ENCODE assay signal across 25 mouse cellular contexts in the genomic region with DNA sequence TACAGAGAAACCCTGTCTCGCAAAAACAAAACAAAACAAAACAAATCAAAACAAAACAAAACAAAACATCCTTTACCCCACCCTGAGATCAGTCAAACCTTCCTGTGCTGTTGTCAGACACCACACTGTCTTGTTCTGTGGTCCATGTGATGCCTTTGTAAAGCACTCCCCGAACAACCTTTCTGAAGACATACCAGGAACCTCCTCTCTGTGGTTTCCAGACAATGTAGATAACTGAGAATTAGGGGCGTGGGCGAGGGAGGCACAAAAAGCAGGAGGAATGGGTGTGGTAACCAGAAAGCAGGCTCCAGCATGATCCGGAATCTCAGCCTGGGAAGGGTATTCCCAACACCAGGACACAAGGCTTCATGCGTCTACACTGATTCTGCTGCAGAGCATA.
DNase-seq lines count a peak whose midpoint lies in the region; ATAC-seq and TF ChIP-seq lines count a peak whose summit lies in the region.
"Had no signal": no experiment of that assay in that cellular context is flagged by ENCODE, and none has a peak within 500 bp of the region (broad histone marks: within the 10 kb centered on the region; RNA-seq: fewer than 3 reads in every experiment).

No protein-coding gene starts in this region.

- H3K4me1 ChIP-seq in ES-E14 (ENCODE audit: control insufficient read depth in 2 of 2, insufficient read depth in 2 of 2, low read length in 2 of 2, poor library complexity in 1 of 2), result no peaks in the 10 kb centered on the region
- peaks cover 61% of the 10 kb centered on the region for H3K4me1 ChIP-seq in limb, embryonic 10.5 days
- no peaks in the 10 kb centered on the region for H3K4me1 ChIP-seq in intestine, embryonic 16.5 days (ENCODE audit: control insufficient read depth, insufficient read depth, low read length)

- in situ Hi-C loops in ES-E14 (cut with MboI; ENCODE audit: low sequenced_read_pairs in 2 of 2, unreplicated experiment in 2 of 2), result no loop called here

- no peak overlapping the region for H3K27ac ChIP-seq in ES-E14 (ENCODE audit: insufficient read depth, low read depth, low read length, poor library complexity, severe bottlenecking)
- peak overlapping the region; percentile 78; the same call in 1 of the 2 replicates for H3K27ac ChIP-seq in limb, embryonic 10.5 days
- H3K27ac ChIP-seq in intestine, embryonic 16.5 days (ENCODE audit: low read length), result no peak overlapping the region
- H3K27ac ChIP-seq: embryonic facial prominence, embryonic 15.5 days; forebrain, embryonic 10.5 days; forebrain, embryonic 12.5 days had no signal

- 0 out of 2 replicates have a peak, but pooled peaks cover 4% of the 10 kb centered on the region for H3K27me3 ChIP-seq in limb, embryonic 10.5 days (ENCODE audit: low read depth, poor library complexity, severe bottlenecking)
- no peaks in the 10 kb centered on the region for H3K27me3 ChIP-seq in intestine, embryonic 16.5 days (replicated peaks; ENCODE audit: control insufficient read depth, insufficient read depth, low read length)
- H3K27me3 ChIP-seq: embryonic facial prominence, embryonic 15.5 days had no signal

- intact Hi-C loops in heart, postnatal 25 days (cut with DNase I), result no loop called here

- H3K36me3 ChIP-seq in ES-E14 (ENCODE audit: control insufficient read depth, insufficient read depth, low read length, poor library complexity, severe bottlenecking), result no peaks in the 10 kb centered on the region
- H3K36me3 ChIP-seq in limb, embryonic 10.5 days, result no peaks in the 10 kb centered on the region
- no peaks in the 10 kb centered on the region for H3K36me3 ChIP-seq in intestine, embryonic 16.5 days (ENCODE audit: control insufficient read depth, insufficient read depth, low read length)
- H3K36me3 ChIP-seq: embryonic facial prominence, embryonic 13.5 days; embryonic facial prominence, embryonic 15.5 days; forebrain, embryonic 10.5 days; forebrain, embryonic 12.5 days had no signal

- 87% methylated on average over 6 of the region's 6 CpGs for WGBS in limb, embryonic 10.5 days
- 75% methylated on average over 6 of the region's 6 CpGs for WGBS in intestine, embryonic 16.5 days

- ATAC-seq in activated CD4-positive, CD25-positive, alpha-beta regulatory T cell, adult 4 months, result peak; percentile 65
- ATAC-seq in intestine, embryonic 16.5 days, result no peak
- ATAC-seq: forebrain, embryonic 14.5 days; forebrain, embryonic 16.5 days had no signal

- no peak overlapping the region for H3K4me3 ChIP-seq in ES-E14 (ENCODE audit: insufficient read depth in 1 of 2, low read depth in 1 of 2, low read length in 2 of 2, poor library complexity in 1 of 2, severe bottlenecking in 1 of 2)
- no peak overlapping the region for H3K4me3 ChIP-seq in limb, embryonic 10.5 days
- H3K4me3 ChIP-seq in intestine, embryonic 16.5 days (ENCODE audit: low read length), result no peak overlapping the region
- H3K4me3 ChIP-seq: embryonic facial prominence, embryonic 13.5 days; embryonic facial prominence, embryonic 15.5 days; erythroblast, embryonic 14.5 days; forebrain, embryonic 10.5 days; forebrain, embryonic 12.5 days had no signal

- DNase-seq in ES-E14 (ENCODE audit: low read depth, low spot score) (peak; percentile 27), WW6 (ENCODE audit: low read depth, low spot score) (peak; percentile 14)
- DNase-seq in limb, embryonic 10.5 days (ENCODE audit: low spot score), result no peak
- no peak for DNase-seq in heart, postnatal 25 days (ENCODE audit: low spot score)
- no peak for DNase-seq in layer of hippocampus, adult 8-10 months (ENCODE audit: low spot score in 2 of 2)
- no peak for DNase-seq in layer of hippocampus, postnatal 14 days (ENCODE audit: low spot score in 2 of 2)
- DNase-seq: adrenal gland, adult 2 months; adrenal gland, postnatal 10 days; adrenal gland, postnatal 25 days; cerebellum, adult 11 months; cerebellum, adult 18-20 months; cerebellum, adult 8-10 months; cerebellum, adult 9-11 months; cerebellum, postnatal 14 days; cerebellum, postnatal 36 days; embryo, embryonic 11 days had no signal

- H3K9me3 ChIP-seq in ES-E14 (ENCODE audit: control insufficient read depth, insufficient read depth, low read depth, low read length), result no peaks in the 10 kb centered on the region
- H3K9me3 ChIP-seq in limb, embryonic 10.5 days (replicated peaks), result no peaks in the 10 kb centered on the region
- no peaks in the 10 kb centered on the region for H3K9me3 ChIP-seq in intestine, embryonic 16.5 days (ENCODE audit: control insufficient read depth, low read length)
- H3K9me3 ChIP-seq: embryonic facial prominence, embryonic 13.5 days; embryonic facial prominence, embryonic 15.5 days; forebrain, embryonic 10.5 days; forebrain, embryonic 12.5 days had no signal

- no peak overlapping the region for H3K4me2 ChIP-seq in intestine, embryonic 16.5 days (ENCODE audit: low read depth, low read length)
- H3K4me2 ChIP-seq: embryonic facial prominence, embryonic 13.5 days; embryonic facial prominence, embryonic 15.5 days; forebrain, embryonic 12.5 days had no signal

- H3K9ac ChIP-seq in ES-E14 (ENCODE audit: insufficient read depth, low read depth, low read length, poor library complexity, severe bottlenecking), result no peak overlapping the region
- H3K9ac ChIP-seq in intestine, embryonic 16.5 days (ENCODE audit: low read depth, low read length), result no peak overlapping the region
- H3K9ac ChIP-seq: embryonic facial prominence, embryonic 13.5 days; embryonic facial prominence, embryonic 15.5 days; forebrain, embryonic 12.5 days had no signal

TF ChIP-seq in ES-E14, 5 proteins besides CTCF, POLR2A, EP300 and RAD21:
- TF ChIP-seq CHD2 (IDR thresholded peaks at IDR 0.05; ENCODE audit: low read depth, low read length) (no peak), ZNF384 (IDR thresholded peaks at IDR 0.05; ENCODE audit: low read depth, low read length) (no peak), HCFC1 (IDR thresholded peaks at IDR 0.05; ENCODE audit: borderline replicate concordance, insufficient read depth, low read length) (no peak)

Comparison
In these comparisons a context has a peak if more than half of its experiments do, and no peak if none do; other contexts are left out.
1. DNase-seq: peak in ES-E14 (single experiment) and WW6 (single experiment); none in limb, embryonic 10.5 days (single experiment), heart, postnatal 25 days (single experiment), layer of hippocampus, adult 8-10 months (0 of 2) and layer of hippocampus, postnatal 14 days (0 of 2).